Mouse (Mus musculus): ENCODE data around the gene Gata1. TPM values are rescaled to one million over a fixed set of nuclear protein-coding genes. Genes with fewer than 3 reads are reported as not detected.
A peak's percentile ranks its signal among the peaks of the same experiment; 100 is the strongest.
"Not testable (repeated sequence)": the region's sequence is repeated elsewhere in the genome, so short reads cannot be mapped to it uniquely, and the experiment has no call there.

The Gata1 gene
- 0.09 and 0.15 TPM in 2 replicates for polyA plus RNA-seq (2012; rRNA removed)

DNA sequence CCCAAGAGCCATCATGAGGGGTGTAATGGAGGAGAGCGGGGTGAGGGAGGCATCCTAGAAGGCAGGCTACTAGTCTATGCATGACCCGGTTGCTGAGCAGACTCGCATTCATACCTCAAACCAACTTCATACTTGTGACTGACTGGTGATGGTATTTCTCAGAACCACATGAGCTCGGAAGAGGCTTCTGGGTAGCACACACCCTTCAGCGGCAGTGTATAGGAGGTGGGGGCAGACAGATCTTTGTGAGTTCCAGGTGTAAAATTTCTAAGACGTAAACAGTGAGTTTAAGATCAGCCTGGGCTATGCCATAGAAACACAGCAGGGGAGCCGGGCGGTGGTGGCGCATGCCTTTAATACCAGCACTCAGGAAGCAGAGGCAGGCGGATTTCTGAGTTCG lies at the start of gene Gata1:
Gene Gata1 (minus strand): TSS at position 180 of the 400 bp plus-strand sequence.
- Histone ChIP-seq H3K4me1 (ENCODE audit: control insufficient read depth, insufficient read depth, low read length) (no peaks in the 10 kb centered on the region), H3K27ac (ENCODE audit: insufficient read depth, low read depth, low read length) (no peak within 1 kb of the TSS), H3K4me3 (ENCODE audit: insufficient read depth, low read depth, low read length) (no peak within 1 kb of the TSS), H3K36me3 (ENCODE audit: control insufficient read depth, insufficient read depth, low read length) (no peaks in the 10 kb centered on the region), H3K27me3 (replicated peaks; ENCODE audit: control insufficient read depth, insufficient read depth, low read length) (no peaks in the 10 kb centered on the region)
- TF ChIP-seq POLR2A (IDR thresholded peaks at IDR 0.05; ENCODE audit: low read depth, low read length) (no peak), CTCF (conservative IDR thresholded peaks at IDR 0.05; ENCODE audit: insufficient read depth, insufficient read length, low read depth, low read length) (no peak)
- no peak for DNase-seq
- 95% methylated on average over 11 of the region's 11 CpGs for WGBS

DNA sequence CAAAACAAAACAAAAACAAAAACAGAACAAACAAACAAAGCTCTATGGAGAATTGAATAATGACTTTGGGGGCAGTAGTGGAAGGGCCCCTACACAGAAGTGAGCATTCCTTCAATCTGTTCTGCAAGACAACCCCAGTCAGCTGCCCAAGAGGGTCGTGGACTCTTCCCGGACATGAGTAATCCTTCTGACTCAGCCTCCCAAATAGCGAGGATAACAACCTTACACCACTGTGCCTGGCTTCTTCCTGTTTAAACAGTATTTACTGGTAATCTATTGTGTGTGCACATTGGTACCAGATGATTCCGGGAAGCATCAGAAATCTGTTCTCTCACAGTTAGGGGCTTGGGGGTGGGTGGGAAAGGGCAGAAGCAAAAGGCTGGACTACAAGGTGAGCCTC lies 48.9 kb upstream of the Gata1 start:
- DNase-seq, result no peak
- WGBS, result 39% methylated on average over 4 of the region's 4 CpGs
- Histone ChIP-seq H3K27ac (ENCODE audit: insufficient read depth, low read depth, low read length) (no peak overlapping the region), H3K27me3 (replicated peaks; ENCODE audit: control insufficient read depth, insufficient read depth, low read length) (no peaks in the 10 kb centered on the region), H3K4me3 (ENCODE audit: insufficient read depth, low read depth, low read length) (no peak overlapping the region), H3K36me3 (ENCODE audit: control insufficient read depth, insufficient read depth, low read length) (no peaks in the 10 kb centered on the region), H3K4me1 (ENCODE audit: control insufficient read depth, insufficient read depth, low read length) (no peaks in the 10 kb centered on the region)
- TF ChIP-seq POLR2A (IDR thresholded peaks at IDR 0.05; ENCODE audit: low read depth, low read length) (no peak), CTCF (conservative IDR thresholded peaks at IDR 0.05; ENCODE audit: insufficient read depth, insufficient read length, low read depth, low read length) (no peak)

DNA sequence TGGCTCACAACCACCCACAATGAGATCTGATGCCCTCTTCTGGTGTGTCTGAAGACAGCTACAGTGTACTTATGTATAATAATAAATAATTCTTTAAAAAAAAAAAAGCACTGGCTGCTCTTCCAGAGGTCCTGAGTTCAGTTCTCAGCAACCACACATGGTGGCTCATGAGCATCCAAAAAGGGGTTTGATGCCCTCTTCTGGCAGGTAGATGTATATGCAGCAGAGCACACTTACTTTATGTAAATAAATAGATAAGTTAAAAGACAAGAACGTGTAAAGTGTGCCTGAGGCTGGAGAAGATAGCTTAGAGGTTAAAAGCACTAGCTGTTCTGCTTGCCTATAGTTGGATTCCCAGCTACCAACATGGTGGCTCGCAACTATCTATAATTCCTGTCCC lies 46.9 kb upstream of the Gata1 start:
- DNase-seq, result no peak
- no peak overlapping the region for H3K27ac ChIP-seq (ENCODE audit: insufficient read depth, low read depth, low read length)
- H3K27me3 ChIP-seq (replicated peaks; ENCODE audit: control insufficient read depth, insufficient read depth, low read length), result no peaks in the 10 kb centered on the region
- no peak for TF ChIP-seq POLR2A (IDR thresholded peaks at IDR 0.05; ENCODE audit: low read depth, low read length)
- no peak for TF ChIP-seq CTCF (conservative IDR thresholded peaks at IDR 0.05; ENCODE audit: insufficient read depth, insufficient read length, low read depth, low read length)
- no peaks in the 10 kb centered on the region for H3K36me3 ChIP-seq (ENCODE audit: control insufficient read depth, insufficient read depth, low read length)
- no peaks in the 10 kb centered on the region for H3K4me1 ChIP-seq (ENCODE audit: control insufficient read depth, insufficient read depth, low read length)
- whole genome bisulfite sequencing, result 69% methylated on average over 2 of the region's 2 CpGs
- no peak overlapping the region for H3K4me3 ChIP-seq (ENCODE audit: insufficient read depth, low read depth, low read length)

DNA sequence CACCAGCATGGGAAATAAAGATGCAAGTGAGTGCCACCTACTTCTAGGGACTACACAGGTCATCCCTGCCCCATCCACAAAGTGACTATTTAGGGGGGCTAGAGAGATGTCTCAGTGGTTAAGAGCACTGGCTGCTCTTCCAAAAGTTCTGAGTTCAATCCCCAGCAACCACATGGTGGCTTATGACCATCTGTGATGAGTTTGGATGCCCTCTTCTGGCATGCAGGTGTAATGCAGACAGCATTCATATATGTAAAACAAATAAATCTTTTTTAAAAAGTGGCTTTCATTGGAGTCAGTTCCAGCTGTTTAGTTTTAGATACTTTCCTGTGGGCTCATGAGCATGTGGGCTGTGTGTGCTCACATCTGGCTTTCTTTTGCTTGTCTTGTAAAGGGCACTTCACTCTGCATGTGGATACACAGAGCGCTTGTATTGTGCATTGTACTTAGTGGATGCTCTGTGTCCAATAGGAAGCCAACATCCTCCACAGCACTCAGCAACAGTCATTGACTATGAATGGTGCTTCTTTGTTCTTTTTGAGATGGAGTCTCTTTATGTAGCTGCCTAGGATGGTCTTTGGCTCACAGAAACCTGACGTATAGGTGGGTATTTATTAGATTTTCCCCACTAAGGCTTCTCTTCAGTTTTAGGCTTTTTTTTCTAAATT lies 42.4 kb upstream of the Gata1 start:
- H3K36me3 ChIP-seq (ENCODE audit: control insufficient read depth, insufficient read depth, low read length), result no peaks in the 10 kb centered on the region
- WGBS, result 94% methylated on average over 2 of the region's 2 CpGs

DNA sequence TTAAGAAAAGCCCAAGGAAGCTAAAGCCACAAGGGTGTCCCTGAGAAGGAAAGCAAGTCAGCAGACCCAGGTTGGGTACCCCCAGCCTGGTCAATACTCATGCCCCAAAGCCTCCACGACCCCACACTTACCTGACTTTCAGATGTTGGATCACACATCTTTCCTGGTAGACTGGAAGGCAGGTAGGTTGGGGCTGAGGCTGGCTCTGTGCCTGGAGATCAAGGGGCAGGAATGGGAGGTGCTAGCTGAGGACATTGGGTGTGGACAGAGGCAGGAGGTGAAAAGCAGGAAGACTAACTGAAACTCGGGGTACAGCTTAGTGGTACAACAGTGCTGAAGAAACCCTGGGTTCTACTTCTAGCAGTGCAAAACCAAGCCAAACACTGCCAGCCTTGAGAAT lies 40.4 kb upstream of the Gata1 start, which contains the start of gene Glod5:
Gene Glod5 (minus strand): TSS at position 207 of the 400 bp plus-strand sequence.
- Histone ChIP-seq H3K4me1 (ENCODE audit: control insufficient read depth, insufficient read depth, low read length) (no peaks in the 10 kb centered on the region; the same call in 1 of the 2 replicates), H3K36me3 (ENCODE audit: control insufficient read depth, insufficient read depth, low read length) (no peaks in the 10 kb centered on the region), H3K4me3 (ENCODE audit: insufficient read depth, low read depth, low read length) (peak within 1 kb of the TSS; percentile 72), H3K27me3 (replicated peaks; ENCODE audit: control insufficient read depth, insufficient read depth, low read length) (no peaks in the 10 kb centered on the region), H3K27ac (ENCODE audit: insufficient read depth, low read depth, low read length) (peak within 1 kb of the TSS; percentile 92)
- TF ChIP-seq POLR2A (IDR thresholded peaks at IDR 0.05; ENCODE audit: low read depth, low read length), result no peak
- no peak for TF ChIP-seq CTCF (conservative IDR thresholded peaks at IDR 0.05; ENCODE audit: insufficient read depth, insufficient read length, low read depth, low read length)
- peak; percentile 81 for DNase-seq
- 23% methylated on average over 2 of the region's 2 CpGs for WGBS

More for the DNA sequence above, 42.4 kb upstream of the Gata1 start:
- no peak overlapping the region for H3K4me3 ChIP-seq (ENCODE audit: insufficient read depth, low read depth, low read length)
- 0 out of 2 replicates have a peak, but pooled peaks have one; percentile 12 for TF ChIP-seq CTCF (conservative IDR thresholded peaks at IDR 0.05; ENCODE audit: insufficient read depth, insufficient read length, low read depth, low read length)
- no peak for TF ChIP-seq POLR2A (IDR thresholded peaks at IDR 0.05; ENCODE audit: low read depth, low read length)
- H3K4me1 ChIP-seq (ENCODE audit: control insufficient read depth, insufficient read depth, low read length), result no peaks in the 10 kb centered on the region; the same call in 1 of the 2 replicates
- no peaks in the 10 kb centered on the region for H3K27me3 ChIP-seq (replicated peaks; ENCODE audit: control insufficient read depth, insufficient read depth, low read length)
- H3K27ac ChIP-seq (ENCODE audit: insufficient read depth, low read depth, low read length), result no peak overlapping the region
- DNase-seq, result no peak

DNA sequence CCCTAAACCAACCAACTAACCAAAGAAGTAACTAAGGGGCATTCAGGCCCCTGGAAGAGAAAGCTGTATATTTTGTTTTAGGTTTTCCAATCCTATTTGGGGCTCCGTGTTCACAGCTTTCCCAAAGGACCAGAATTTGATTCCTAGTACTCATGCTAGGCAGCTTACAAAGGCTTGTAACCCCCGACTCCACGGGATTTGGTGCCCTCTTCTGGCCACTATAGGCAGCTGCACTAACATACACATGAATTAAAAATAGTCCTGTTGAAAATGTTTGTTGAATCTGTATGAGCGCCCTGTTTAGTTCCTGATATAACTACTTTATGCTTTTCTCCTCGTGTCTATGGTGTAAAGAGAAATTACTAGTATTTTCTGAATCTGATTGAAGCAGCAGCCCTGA lies 39.3 kb upstream of the Gata1 start:
- Histone ChIP-seq H3K27me3 (replicated peaks; ENCODE audit: control insufficient read depth, insufficient read depth, low read length) (no peaks in the 10 kb centered on the region), H3K4me1 (ENCODE audit: control insufficient read depth, insufficient read depth, low read length) (no peaks in the 10 kb centered on the region; the same call in 1 of the 2 replicates), H3K27ac (ENCODE audit: insufficient read depth, low read depth, low read length) (no peak overlapping the region), H3K4me3 (ENCODE audit: insufficient read depth, low read depth, low read length) (no peak overlapping the region), H3K36me3 (ENCODE audit: control insufficient read depth, insufficient read depth, low read length) (no peaks in the 10 kb centered on the region)
- peak; percentile 32 for DNase-seq
- 4% methylated on average over 5 of the region's 5 CpGs for WGBS
- TF ChIP-seq CTCF (conservative IDR thresholded peaks at IDR 0.05; ENCODE audit: insufficient read depth, insufficient read length, low read depth, low read length) (peak; percentile 67), POLR2A (IDR thresholded peaks at IDR 0.05; ENCODE audit: low read depth, low read length) (no peak)

DNA sequence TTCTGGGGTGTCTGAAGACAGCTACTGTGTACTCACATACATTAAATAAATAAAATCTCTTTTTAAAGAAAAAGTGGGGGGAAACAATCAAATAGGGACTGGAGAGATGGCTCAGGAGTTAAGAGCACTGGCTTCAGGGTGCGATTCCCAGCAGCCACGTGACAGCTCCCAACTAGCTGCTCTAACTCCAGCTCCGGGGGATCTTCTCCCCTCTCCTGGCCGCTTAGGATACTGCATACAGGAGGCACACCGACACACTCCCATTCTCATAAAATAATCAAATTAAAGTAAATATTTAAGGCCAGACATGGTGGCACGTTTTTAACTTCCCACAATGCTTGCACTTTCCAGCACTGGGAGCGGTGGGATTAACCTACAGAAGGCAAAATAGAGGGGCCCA lies 37.8 kb upstream of the Gata1 start:
- H3K27me3 ChIP-seq (replicated peaks; ENCODE audit: control insufficient read depth, insufficient read depth, low read length); H3K4me3 ChIP-seq (ENCODE audit: insufficient read depth, low read depth, low read length); DNase-seq; H3K36me3 ChIP-seq (ENCODE audit: control insufficient read depth, insufficient read depth, low read length); H3K27ac ChIP-seq (ENCODE audit: insufficient read depth, low read depth, low read length); H3K4me1 ChIP-seq (ENCODE audit: control insufficient read depth, insufficient read depth, low read length): not testable (repeated sequence)
- 27% methylated on average over 7 of the region's 7 CpGs for WGBS
